Mouse (Mus musculus) testis, adult 2 months (tissue): Measurements from ENCODE around the gene Ptpn23.
"Not testable (repeated sequence)": the region's sequence is repeated elsewhere in the genome, so short reads cannot be mapped to it uniquely, and the experiment has no call there.

Experiments
- CTCF ChIP-seq: fragments of 200-500 bp; IDR thresholded peaks from 2 replicates; pipeline ENCODE4 v1.5.1; 2012; ENCODE audit warnings: low read depth, mild to moderate bottlenecking, inconsistent platforms, low read length, moderate library complexity; ENCODE audit not compliant: control insufficient read depth, insufficient read depth, insufficient replicate concordance
- POLR2A ChIP-seq: fragments of 200-500 bp; IDR thresholded peaks from 2 replicates; pipeline ENCODE4 v1.6.1; 2012; ENCODE audit warnings: low read depth, mild to moderate bottlenecking, inconsistent platforms, low read length, moderate library complexity; ENCODE audit not compliant: control insufficient read depth

DNA sequence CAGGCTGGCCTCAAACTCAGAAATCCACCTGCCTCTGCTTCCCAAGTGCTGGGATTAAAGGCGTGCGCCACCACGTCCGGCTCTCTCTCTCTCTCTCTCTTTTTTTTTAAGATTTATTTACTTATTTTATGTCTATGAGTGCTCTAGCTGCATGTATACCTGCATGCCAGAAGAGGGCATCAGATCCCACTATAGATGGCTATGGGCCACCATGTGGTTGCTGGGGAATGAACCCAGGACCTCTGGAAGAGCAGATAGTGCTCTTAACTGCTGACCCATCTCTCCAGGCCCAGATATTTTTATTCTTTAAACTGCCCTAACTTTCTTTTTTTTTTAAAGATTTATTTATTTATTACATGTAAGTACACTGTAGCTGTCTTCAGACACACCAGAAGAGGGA lies 4.8 kb downstream of the Ptpn23 start:
- TF ChIP-seq CTCF, POLR2A: not testable (repeated sequence)
